Mouse (Mus musculus) kidney, postnatal 0 days (tissue): ENCODE measurements around the gene Sstr5. TPM values are rescaled to one million over a fixed set of nuclear protein-coding genes. Genes with fewer than 3 reads are reported as not detected.

Experiments
- ATAC-seq: fragments of 200-750 bp; cut with Nextera tagmentation; replicated peaks from 2 replicates; pipeline ENCODE4 v1.8.0; 2017; ENCODE audit warnings: low read depth, moderate number of reproducible peaks, moderate TSS enrichment, moderate library complexity; ENCODE audit not compliant: low FRiP score
- DNase-seq: peaks from one replicate; pipeline ENCODE4 v3.0.0-alpha.2; 2016; ENCODE audit warnings: low spot score
- H3K27ac ChIP-seq: fragments of 300-500 bp; sonication (generic); 2 replicates; pipeline ENCODE4 v1.5.1; 2014; ENCODE audit warnings: mild to moderate bottlenecking
- H3K27me3 ChIP-seq: fragments of 300-500 bp; sonication (generic); 2 replicates; pipeline ENCODE4 v1.6.1; 2014; ENCODE audit warnings: low read length, mixed read lengths; ENCODE audit not compliant: insufficient read depth
- H3K36me3 ChIP-seq: fragments of 300-500 bp; sonication (generic); 2 replicates; pipeline ENCODE4 v1.6.1; 2014; ENCODE audit warnings: low read length, mixed read lengths; ENCODE audit not compliant: insufficient read depth
- H3K4me1 ChIP-seq: fragments of 300-500 bp; sonication (generic); replicated peaks from 2 replicates; pipeline ENCODE4 v1.6.1; 2014; ENCODE audit warnings: antibody characterized with exemption, low read length, mixed read lengths; ENCODE audit not compliant: insufficient read depth
- H3K4me2 ChIP-seq: fragments of 300-500 bp; sonication (generic); 2 replicates; pipeline ENCODE4 v1.6.1; 2014; ENCODE audit warnings: mild to moderate bottlenecking, low read length, moderate library complexity, mixed read lengths
- H3K4me3 ChIP-seq: fragments of 300-500 bp; sonication (generic); replicated peaks from 2 replicates; pipeline ENCODE4 v1.5.1; 2014; ENCODE audit warnings: low read depth, low read length
- H3K9ac ChIP-seq: fragments of 300-500 bp; sonication (generic); 2 replicates; pipeline ENCODE4 v1.6.1; 2014; ENCODE audit warnings: low read depth, low read length
- H3K9me3 ChIP-seq: fragments of 300-500 bp; sonication (generic); replicated peaks from 2 replicates; pipeline ENCODE4 v1.6.1; 2016; ENCODE audit warnings: low read length, inconsistent platforms, mixed read lengths
- CTCF ChIP-seq: IDR thresholded peaks from 2 replicates; pipeline ENCODE4 v1.5.1; 2016; ENCODE audit warnings: antibody characterized with exemption, low read depth, mild to moderate bottlenecking, moderate library complexity
- WGBS: fragments of 180-500 bp; shearing (Covaris S2); extraction: QIAGEN DNeasy Blood & Tissue Kit; methylation state at CpG from one replicate; pipeline ENCODE4 v1.1.7; 2014; 5-methylcytosine and 5-hydroxymethylcytosine counted together
- polyA plus RNA-seq: library from polyadenylated mRNA; unstranded; fragments of >200 nt; fragmentation: Nextera tagmentation; extraction: Ambion mirVana; gene quantifications from 2 replicates; pipeline ENCODE4 v1.2.1, GENCODE M21; 2015

The Sstr5 gene
- polyA plus RNA-seq, 1 experiment from 2014 or later = not detected

GRCm38 (mm10) chr17:25456540-25456939, 40.5 kb downstream of the Sstr5 start:
- 57% methylated on average over 8 of the region's 8 CpGs for WGBS
- H3K4me2 ChIP-seq = no peak overlapping the region
- no peaks in the 10 kb centered on the region for H3K27me3 ChIP-seq
- no peaks in the 10 kb centered on the region for H3K4me1 ChIP-seq
- H3K9ac ChIP-seq = no peak overlapping the region
- H3K4me3 ChIP-seq = no peak overlapping the region
- H3K36me3 ChIP-seq = no peaks in the 10 kb centered on the region
- DNase-seq (no peak), ATAC-seq (no peak)
- no peak for TF ChIP-seq CTCF
- no peaks in the 10 kb centered on the region for H3K9me3 ChIP-seq
- H3K27ac ChIP-seq = no peak overlapping the region

- Histone ChIP-seq H3K9ac (no peak within 1 kb of the TSS), H3K4me1 (no peaks in the 10 kb centered on the region), H3K27ac (no peak within 1 kb of the TSS), H3K27me3 (no peaks in the 10 kb centered on the region), H3K9me3 (no peaks in the 10 kb centered on the region), H3K36me3 (no peaks in the 10 kb centered on the region), H3K4me2 (no peak within 1 kb of the TSS), H3K4me3 (no peak within 1 kb of the TSS)
- no peak for TF ChIP-seq CTCF
- no peak for DNase-seq
- WGBS = 43% methylated on average over 2 of the region's 2 CpGs
- no peak for ATAC-seq
These were observed 42.8 kb downstream of the Sstr5 start, which contains the start of gene Tekt4 for GRCm38 (mm10) chr17:25454272-25454671. Tekt4 (plus strand) TSS chr17:25454615.

- no peaks in the 10 kb centered on the region for H3K9me3 ChIP-seq
- H3K27me3 ChIP-seq = no peaks in the 10 kb centered on the region
- ATAC-seq = no peak
- TF ChIP-seq CTCF = no peak
- H3K4me1 ChIP-seq = 0 out of 2 replicates have a peak, but pooled peaks cover 4% of the 10 kb centered on the region
- no peaks in the 10 kb centered on the region for H3K36me3 ChIP-seq
- no peak overlapping the region for H3K4me2 ChIP-seq
- H3K27ac ChIP-seq = no peak overlapping the region
- no peak for DNase-seq
- H3K4me3 ChIP-seq = no peak overlapping the region
- WGBS = 75% methylated on average over 5 of the region's 5 CpGs
- no peak overlapping the region for H3K9ac ChIP-seq
These were observed 44.7 kb downstream of the Sstr5 start for GRCm38 (mm10) chr17:25452246-25452965.

- DNase-seq = no peak
- no peak overlapping the region for H3K27ac ChIP-seq
- WGBS = 68% methylated on average over 4 of the region's 4 CpGs
- TF ChIP-seq CTCF = no peak
- no peak overlapping the region for H3K9ac ChIP-seq
- H3K9me3 ChIP-seq = no peaks in the 10 kb centered on the region
- 0 out of 2 replicates have a peak, but pooled peaks cover 4% of the 10 kb centered on the region for H3K4me1 ChIP-seq
- H3K27me3 ChIP-seq = no peaks in the 10 kb centered on the region
- H3K4me3 ChIP-seq = no peak overlapping the region
- no peak overlapping the region for H3K4me2 ChIP-seq
- ATAC-seq = no peak
- H3K36me3 ChIP-seq = no peaks in the 10 kb centered on the region
These were observed 46.8 kb downstream of the Sstr5 start for GRCm38 (mm10) chr17:25450329-25450728.

- WGBS = 72% methylated on average over 12 of the region's 12 CpGs
- no peaks in the 10 kb centered on the region for H3K27me3 ChIP-seq
- H3K9me3 ChIP-seq = no peaks in the 10 kb centered on the region
- no peak overlapping the region for H3K9ac ChIP-seq
- 0 out of 2 replicates have a peak, but pooled peaks cover 4% of the 10 kb centered on the region for H3K4me1 ChIP-seq
- H3K27ac ChIP-seq = no peak overlapping the region
- H3K36me3 ChIP-seq = no peaks in the 10 kb centered on the region
- no peak overlapping the region for H3K4me3 ChIP-seq
- ATAC-seq (no peak), DNase-seq (no peak)
- no peak overlapping the region for H3K4me2 ChIP-seq
- TF ChIP-seq CTCF = no peak
These were observed 49.2 kb downstream of the Sstr5 start for GRCm38 (mm10) chr17:25447865-25448264.

GRCm38 (mm10) chr17:25445841-25446240, 51.2 kb downstream of the Sstr5 start:
- Histone ChIP-seq H3K36me3 (no peaks in the 10 kb centered on the region), H3K9ac (no peak overlapping the region), H3K9me3 (no peaks in the 10 kb centered on the region), H3K4me3 (no peak overlapping the region), H3K4me1 (0 out of 2 replicates have a peak, but pooled peaks cover 4% of the 10 kb centered on the region), H3K27ac (no peak overlapping the region), H3K27me3 (no peaks in the 10 kb centered on the region), H3K4me2 (no peak overlapping the region)
- no peak for TF ChIP-seq CTCF
- DNase-seq (no peak), ATAC-seq (no peak)
- WGBS = 92% methylated on average over 3 of the region's 3 CpGs
